Mouse (Mus musculus) cerebellum, adult 2 months (tissue): ENCODE results near the gene Gm16181.

ENCODE experiments used
- CTCF ChIP-seq: fragments of 200-500 bp; IDR thresholded peaks from 2 replicates; pipeline ENCODE4 v1.5.1; 2011; ENCODE audit warnings: low read depth, mild to moderate bottlenecking, control low read depth, low read length, moderate library complexity, borderline replicate concordance; ENCODE audit not compliant: insufficient read depth
- POLR2A ChIP-seq: fragments of 200-500 bp; IDR thresholded peaks from 2 replicates; pipeline ENCODE4 v1.6.1; 2011; ENCODE audit warnings: low read length, control low read depth, borderline replicate concordance; ENCODE audit not compliant: insufficient read depth

GRCm38 (mm10) chr17:35257378-35257777 lies 36.7 kb downstream of the Gm16181 start:
- TF ChIP-seq CTCF (no peak), POLR2A (no peak)
